Mouse (Mus musculus): ENCODE results near the gene Smtnl1. TPM values are rescaled to one million over a fixed set of nuclear protein-coding genes. Genes with fewer than 3 reads are reported as not detected.
A peak's percentile ranks its signal among the peaks of the same experiment; 100 is the strongest.

The Smtnl1 gene
- not detected in 2 replicates for polyA plus RNA-seq (2014; fragmentation: Nextera tagmentation; extraction: Ambion mirVana)

DNA sequence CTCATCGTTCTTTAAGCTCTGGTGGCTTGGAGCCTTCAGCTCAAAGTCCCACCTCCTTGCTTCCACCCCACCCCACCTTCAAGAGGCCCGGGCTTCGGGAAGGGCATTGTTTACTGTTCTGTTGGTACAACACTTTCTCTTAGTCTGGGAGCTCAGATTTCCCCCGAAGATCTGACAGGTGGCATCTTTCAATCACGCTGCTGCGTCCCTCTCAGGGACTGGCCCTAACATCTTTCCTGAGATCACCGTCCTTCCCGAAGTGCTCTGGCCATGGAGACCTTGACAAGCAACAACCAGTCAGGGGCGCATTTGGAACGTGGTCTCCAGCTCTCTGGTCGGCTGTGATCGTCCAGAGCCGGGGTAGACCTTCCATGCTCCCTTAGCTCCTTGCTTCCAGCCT, at the start of gene Smtnl1:
Smtnl1 (minus strand) TSS at position 101 of the 400 bp plus-strand sequence.
- Histone ChIP-seq H3K4me3 (ENCODE audit: low read depth, low read length) (no peak within 1 kb of the TSS), H3K4me1 (ENCODE audit: control insufficient read depth, insufficient read depth, low read length) (0 out of 2 replicates have a peak, but pooled peaks cover 1% of the 10 kb centered on the region), H3K4me2 (replicated peaks; ENCODE audit: low read depth, low read length) (no peak within 1 kb of the TSS), H3K9me3 (ENCODE audit: control insufficient read depth, low read depth, low read length) (no peaks in the 10 kb centered on the region), H3K27ac (ENCODE audit: low read length) (no peak within 1 kb of the TSS), H3K27me3 (ENCODE audit: control insufficient read depth, insufficient read depth, low read length) (no peaks in the 10 kb centered on the region), H3K36me3 (ENCODE audit: control insufficient read depth, insufficient read depth, low read length) (no peaks in the 10 kb centered on the region), H3K9ac (replicated peaks; ENCODE audit: low read depth, low read length) (no peak within 1 kb of the TSS)
- ATAC-seq (ENCODE audit: insufficient number of reproducible peaks, insufficient read depth, low FRiP score, low read depth) = no peak
- WGBS = 45% methylated on average over 13 of the region's 13 CpGs

DNA sequence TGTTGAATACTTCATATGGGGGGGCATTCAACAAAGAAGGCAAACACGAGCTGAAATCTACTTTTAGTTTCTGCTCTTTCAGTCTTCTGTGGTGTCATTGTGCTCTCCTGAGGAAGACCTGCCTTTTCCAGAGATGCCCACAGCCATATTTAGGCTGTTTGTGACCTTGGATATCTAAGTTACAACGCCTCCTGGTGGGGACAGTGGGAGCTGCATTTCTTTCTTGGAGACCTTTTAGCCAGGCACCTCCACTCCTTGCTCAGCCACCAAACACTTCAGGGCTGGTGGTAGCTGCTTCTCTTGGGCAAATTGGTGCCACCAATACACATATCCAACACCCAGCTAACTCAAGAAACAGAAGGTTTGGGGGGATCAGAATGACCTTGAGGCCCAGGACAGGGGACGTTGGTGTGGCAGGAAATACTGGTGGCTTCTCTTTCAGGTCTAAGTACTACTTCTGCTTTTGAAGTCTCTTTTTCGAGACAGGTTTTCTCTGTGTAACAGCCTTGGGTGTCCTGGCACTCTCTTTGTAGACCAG, 48.2 kb upstream of the Smtnl1 start:
- peaks cover 58% of the 10 kb centered on the region for H3K27me3 ChIP-seq (ENCODE audit: control insufficient read depth, insufficient read depth, low read length)
- H3K4me1 ChIP-seq (ENCODE audit: control insufficient read depth, insufficient read depth, low read length) = 0 out of 2 replicates have a peak, but pooled peaks cover 15% of the 10 kb centered on the region
- H3K4me3 ChIP-seq (ENCODE audit: low read depth, low read length) = no peak overlapping the region
- no peak overlapping the region for H3K27ac ChIP-seq (ENCODE audit: low read length)
- H3K9me3 ChIP-seq (ENCODE audit: control insufficient read depth, low read depth, low read length) = no peaks in the 10 kb centered on the region
- ATAC-seq (ENCODE audit: insufficient number of reproducible peaks, insufficient read depth, low FRiP score, low read depth) = no peak
- no peak overlapping the region for H3K4me2 ChIP-seq (replicated peaks; ENCODE audit: low read depth, low read length)
- H3K9ac ChIP-seq (replicated peaks; ENCODE audit: low read depth, low read length) = no peak overlapping the region
- WGBS = 64% methylated on average over 4 of the region's 4 CpGs
- H3K36me3 ChIP-seq (ENCODE audit: control insufficient read depth, insufficient read depth, low read length) = no peaks in the 10 kb centered on the region

DNA sequence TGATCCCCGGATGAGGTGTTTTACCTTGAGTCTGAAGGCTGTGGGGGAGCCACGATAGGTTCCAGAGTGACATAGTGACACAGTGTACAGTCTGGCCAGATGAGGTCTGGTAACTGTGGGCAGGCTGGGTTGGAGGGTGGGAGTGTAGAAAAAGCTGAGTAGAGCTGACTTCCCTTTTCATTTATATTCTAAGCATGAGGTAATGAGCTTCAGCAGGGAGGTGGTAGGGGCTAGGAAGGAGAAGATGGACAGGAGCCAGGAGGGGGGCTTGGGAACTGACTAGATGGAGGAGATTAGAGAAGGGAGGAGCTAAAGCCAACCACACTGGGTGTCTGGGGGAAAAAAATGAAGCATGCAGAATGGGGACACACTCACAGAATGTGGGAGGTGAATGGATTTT, 46.5 kb upstream of the Smtnl1 start:
- Histone ChIP-seq H3K36me3 (ENCODE audit: control insufficient read depth, insufficient read depth, low read length) (no peaks in the 10 kb centered on the region), H3K9ac (replicated peaks; ENCODE audit: low read depth, low read length) (no peak overlapping the region), H3K27me3 (ENCODE audit: control insufficient read depth, insufficient read depth, low read length) (peaks cover 54% of the 10 kb centered on the region), H3K9me3 (ENCODE audit: control insufficient read depth, low read depth, low read length) (no peaks in the 10 kb centered on the region), H3K4me1 (ENCODE audit: control insufficient read depth, insufficient read depth, low read length) (0 out of 2 replicates have a peak, but pooled peaks cover 15% of the 10 kb centered on the region), H3K27ac (ENCODE audit: low read length) (no peak overlapping the region), H3K4me2 (replicated peaks; ENCODE audit: low read depth, low read length) (no peak overlapping the region), H3K4me3 (ENCODE audit: low read depth, low read length) (no peak overlapping the region)
- WGBS = 62% methylated on average over 2 of the region's 2 CpGs
- no peak for ATAC-seq (ENCODE audit: insufficient number of reproducible peaks, insufficient read depth, low FRiP score, low read depth)

DNA sequence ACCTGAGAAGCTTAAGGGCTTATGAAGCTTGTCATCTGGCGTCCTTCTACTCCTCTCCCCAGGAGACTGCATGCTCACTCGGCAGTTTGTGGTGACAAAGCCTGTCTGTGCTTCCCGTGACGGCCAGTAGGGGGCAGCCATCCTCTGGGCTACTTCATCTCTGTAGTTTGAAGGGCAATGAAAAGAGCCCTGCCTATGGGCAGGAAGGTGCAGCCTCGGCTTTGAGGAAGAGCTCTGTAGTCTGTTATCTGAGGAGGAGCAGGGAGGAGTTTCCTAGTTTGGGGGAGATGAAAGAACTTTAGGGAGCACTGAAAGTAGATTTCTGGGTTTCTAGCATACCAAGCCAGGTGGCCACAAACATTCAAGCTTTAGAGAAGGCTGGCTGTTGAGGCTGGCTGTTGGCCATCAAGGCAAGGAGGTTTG, 46.1 kb upstream of the Smtnl1 start:
- H3K27me3 ChIP-seq (ENCODE audit: control insufficient read depth, insufficient read depth, low read length) = peaks cover 49% of the 10 kb centered on the region
- no peak overlapping the region for H3K27ac ChIP-seq (ENCODE audit: low read length)
- 8% methylated on average over 5 of the region's 5 CpGs for WGBS
- no peak for ATAC-seq (ENCODE audit: insufficient number of reproducible peaks, insufficient read depth, low FRiP score, low read depth)
- no peaks in the 10 kb centered on the region for H3K36me3 ChIP-seq (ENCODE audit: control insufficient read depth, insufficient read depth, low read length)
- no peak overlapping the region for H3K4me2 ChIP-seq (replicated peaks; ENCODE audit: low read depth, low read length)
- H3K9me3 ChIP-seq (ENCODE audit: control insufficient read depth, low read depth, low read length) = no peaks in the 10 kb centered on the region
- H3K4me3 ChIP-seq (ENCODE audit: low read depth, low read length) = no peak overlapping the region
- H3K4me1 ChIP-seq (ENCODE audit: control insufficient read depth, insufficient read depth, low read length) = 0 out of 2 replicates have a peak, but pooled peaks cover 15% of the 10 kb centered on the region
- H3K9ac ChIP-seq (replicated peaks; ENCODE audit: low read depth, low read length) = no peak overlapping the region

DNA sequence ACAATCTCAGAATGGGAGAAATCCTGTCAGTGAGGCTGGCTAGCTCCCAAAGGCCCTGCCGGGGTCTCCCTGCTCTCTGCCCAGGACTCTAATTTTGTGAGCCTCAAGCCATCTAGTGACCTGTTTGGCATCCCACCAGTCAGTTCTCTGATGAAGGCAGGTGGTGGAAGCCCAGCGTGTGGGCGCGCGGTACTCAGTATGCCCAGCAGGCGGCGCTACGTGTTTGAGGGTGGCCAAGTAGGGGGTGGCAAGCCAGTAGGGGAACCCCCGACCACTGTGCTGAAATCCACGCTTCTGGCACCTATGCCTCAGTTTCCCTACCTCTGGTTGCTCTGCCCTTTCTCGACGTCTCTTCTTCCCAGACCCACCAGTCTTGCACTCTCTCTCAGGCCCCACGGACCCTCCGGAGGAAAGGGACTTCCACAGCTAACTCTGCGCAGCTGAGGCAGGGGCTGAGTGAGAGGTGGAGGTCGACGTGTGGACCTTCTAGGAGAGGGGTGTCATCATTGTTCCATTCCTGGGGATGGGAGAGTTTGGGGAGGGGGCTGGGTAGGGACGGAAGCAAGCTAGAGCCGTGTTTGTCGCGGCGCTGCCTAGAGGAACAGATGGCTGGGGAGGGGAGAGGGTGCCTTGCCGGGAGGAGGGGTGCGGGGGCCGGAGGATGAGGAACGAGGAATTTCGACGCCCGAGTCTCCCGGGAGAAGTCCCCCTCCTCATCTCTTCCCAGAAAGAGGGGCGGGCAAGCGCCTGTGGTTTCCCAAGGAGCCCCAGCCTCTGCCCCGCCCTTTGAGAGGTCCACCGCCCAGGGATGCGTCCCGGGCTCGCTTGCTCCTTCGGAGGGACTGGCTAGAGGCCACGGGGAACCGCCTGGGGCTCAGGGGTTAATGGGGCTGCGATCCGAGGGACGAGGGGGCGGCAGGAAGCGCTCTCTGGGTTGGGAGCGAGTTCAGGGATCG, 43.4 kb upstream of the Smtnl1 start:
- no peak overlapping the region for H3K27ac ChIP-seq (ENCODE audit: low read length)
- peak overlapping the region; percentile 25; the same call in 1 of the 2 replicates for H3K9ac ChIP-seq (replicated peaks; ENCODE audit: low read depth, low read length)
- ATAC-seq (ENCODE audit: insufficient number of reproducible peaks, insufficient read depth, low FRiP score, low read depth) = peak; percentile 39; the same call in 1 of the 2 replicates
- peaks cover 18% of the 10 kb centered on the region for H3K36me3 ChIP-seq (ENCODE audit: control insufficient read depth, insufficient read depth, low read length)
- H3K27me3 ChIP-seq (ENCODE audit: control insufficient read depth, insufficient read depth, low read length) = peaks cover 23% of the 10 kb centered on the region
- peak overlapping the region; percentile 31 for H3K4me3 ChIP-seq (ENCODE audit: low read depth, low read length)
- peak overlapping the region; percentile 68 for H3K4me2 ChIP-seq (replicated peaks; ENCODE audit: low read depth, low read length)
- H3K4me1 ChIP-seq (ENCODE audit: control insufficient read depth, insufficient read depth, low read length) = 0 out of 2 replicates have a peak, but pooled peaks cover 5% of the 10 kb centered on the region
- H3K9me3 ChIP-seq (ENCODE audit: control insufficient read depth, low read depth, low read length) = no peaks in the 10 kb centered on the region
- 2% methylated on average over 45 of the region's 47 CpGs for WGBS

DNA sequence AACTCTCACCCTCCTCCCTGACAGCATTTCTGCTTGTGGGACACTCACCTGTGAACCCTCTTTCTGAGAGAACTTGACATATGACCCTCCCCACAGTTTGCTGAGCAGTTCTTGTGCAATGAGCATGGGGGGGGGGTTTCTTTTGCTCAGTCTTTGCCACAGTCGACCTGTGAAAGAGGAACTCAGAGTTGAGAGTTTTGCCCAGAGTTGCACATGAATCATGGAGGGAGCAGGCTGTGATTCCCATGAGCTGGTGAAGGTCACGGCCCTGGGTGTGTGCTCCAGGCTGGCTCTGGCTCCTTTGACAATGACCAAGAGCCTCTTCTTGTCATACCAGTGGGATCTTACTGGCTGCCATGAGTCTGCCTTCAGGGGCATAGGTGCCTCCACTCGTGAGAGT, 39.8 kb upstream of the Smtnl1 start:
- ATAC-seq (ENCODE audit: insufficient number of reproducible peaks, insufficient read depth, low FRiP score, low read depth) = no peak
- 75% methylated on average over 3 of the region's 3 CpGs for WGBS
- no peaks in the 10 kb centered on the region for H3K9me3 ChIP-seq (ENCODE audit: control insufficient read depth, low read depth, low read length)
- no peak overlapping the region for H3K9ac ChIP-seq (replicated peaks; ENCODE audit: low read depth, low read length)
- peaks cover 10% of the 10 kb centered on the region; the same call in 1 of the 2 replicates for H3K27me3 ChIP-seq (ENCODE audit: control insufficient read depth, insufficient read depth, low read length)
- no peak overlapping the region for H3K4me3 ChIP-seq (ENCODE audit: low read depth, low read length)
- H3K4me1 ChIP-seq (ENCODE audit: control insufficient read depth, insufficient read depth, low read length) = 0 out of 2 replicates have a peak, but pooled peaks cover 5% of the 10 kb centered on the region
- no peak overlapping the region for H3K4me2 ChIP-seq (replicated peaks; ENCODE audit: low read depth, low read length)
- H3K36me3 ChIP-seq (ENCODE audit: control insufficient read depth, insufficient read depth, low read length) = peaks cover 40% of the 10 kb centered on the region
- no peak overlapping the region for H3K27ac ChIP-seq (ENCODE audit: low read length)

DNA sequence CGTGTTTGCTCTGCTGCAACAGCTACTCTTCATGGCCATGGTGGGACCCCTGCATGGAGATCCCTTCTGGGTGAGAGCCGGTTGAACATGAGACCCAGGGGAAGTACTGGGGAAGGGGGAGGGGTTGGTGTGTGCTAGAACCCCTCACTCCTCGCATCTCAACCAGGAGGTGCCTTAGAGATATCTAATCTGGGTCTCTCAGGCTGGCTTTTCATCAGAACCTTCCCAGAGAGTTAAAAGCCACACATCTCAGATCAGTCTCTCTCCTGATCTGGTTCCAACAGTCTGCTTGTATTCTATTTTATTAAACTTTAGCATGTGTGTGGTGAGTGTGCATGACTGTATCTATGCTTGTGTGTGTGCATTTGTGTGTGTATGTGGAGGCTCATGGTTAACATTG, 39.0 kb upstream of the Smtnl1 start:
- 72% methylated on average over 3 of the region's 3 CpGs for WGBS
- no peak overlapping the region for H3K27ac ChIP-seq (ENCODE audit: low read length)
- H3K9me3 ChIP-seq (ENCODE audit: control insufficient read depth, low read depth, low read length) = no peaks in the 10 kb centered on the region
- H3K36me3 ChIP-seq (ENCODE audit: control insufficient read depth, insufficient read depth, low read length) = peaks cover 45% of the 10 kb centered on the region
- H3K4me1 ChIP-seq (ENCODE audit: control insufficient read depth, insufficient read depth, low read length) = 0 out of 2 replicates have a peak, but pooled peaks cover 4% of the 10 kb centered on the region
- H3K4me3 ChIP-seq (ENCODE audit: low read depth, low read length) = no peak overlapping the region
- no peak overlapping the region for H3K4me2 ChIP-seq (replicated peaks; ENCODE audit: low read depth, low read length)
- peaks cover 4% of the 10 kb centered on the region; the same call in 1 of the 2 replicates for H3K27me3 ChIP-seq (ENCODE audit: control insufficient read depth, insufficient read depth, low read length)
- no peak for ATAC-seq (ENCODE audit: insufficient number of reproducible peaks, insufficient read depth, low FRiP score, low read depth)
- H3K9ac ChIP-seq (replicated peaks; ENCODE audit: low read depth, low read length) = no peak overlapping the region

DNA sequence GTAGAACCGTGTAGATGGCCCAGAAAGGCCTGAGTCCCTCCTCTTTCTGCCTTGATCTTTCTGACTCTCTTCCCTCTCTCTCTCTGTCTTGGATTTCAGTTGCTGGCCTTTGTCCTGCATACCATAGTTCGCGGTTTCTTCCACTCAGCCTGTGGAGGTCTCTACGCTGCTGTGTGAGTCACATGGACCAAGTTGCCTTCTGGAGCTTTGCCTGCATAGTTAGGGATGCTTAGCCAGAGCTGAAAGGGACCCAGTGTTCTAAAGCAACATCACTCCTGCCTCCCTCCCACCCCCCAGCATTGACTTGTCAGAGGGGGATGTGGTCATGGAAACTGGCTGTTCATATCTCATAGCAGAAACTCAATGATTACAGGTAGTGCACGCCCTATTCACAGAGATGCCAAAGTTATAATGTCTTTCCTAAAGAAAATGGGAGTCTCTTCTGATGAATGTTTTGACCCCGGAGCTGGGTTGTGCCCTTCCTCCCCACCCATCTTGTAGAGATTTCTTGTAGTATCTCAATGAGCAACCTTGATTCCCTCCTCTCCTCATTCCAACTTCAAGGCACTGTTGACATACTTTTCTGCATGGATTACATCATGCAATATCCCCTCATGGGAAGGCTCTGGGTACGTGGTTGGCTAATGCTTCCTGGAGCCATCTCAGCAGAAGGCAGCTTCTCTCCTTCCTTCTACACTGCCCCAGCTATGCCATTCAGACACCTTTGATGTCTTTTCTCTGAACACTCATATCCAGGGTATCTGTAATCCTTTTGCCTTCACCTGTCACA, 37.7 kb upstream of the Smtnl1 start:
- H3K4me3 ChIP-seq (ENCODE audit: low read depth, low read length) = no peak overlapping the region
- H3K4me1 ChIP-seq (ENCODE audit: control insufficient read depth, insufficient read depth, low read length) = no peaks in the 10 kb centered on the region
- H3K36me3 ChIP-seq (ENCODE audit: control insufficient read depth, insufficient read depth, low read length) = peaks cover 53% of the 10 kb centered on the region
- H3K9ac ChIP-seq (replicated peaks; ENCODE audit: low read depth, low read length) = no peak overlapping the region
- no peaks in the 10 kb centered on the region for H3K27me3 ChIP-seq (ENCODE audit: control insufficient read depth, insufficient read depth, low read length)
- ATAC-seq (ENCODE audit: insufficient number of reproducible peaks, insufficient read depth, low FRiP score, low read depth) = no peak
- no peak overlapping the region for H3K4me2 ChIP-seq (replicated peaks; ENCODE audit: low read depth, low read length)
- WGBS = 89% methylated on average over 7 of the region's 7 CpGs
- no peaks in the 10 kb centered on the region for H3K9me3 ChIP-seq (ENCODE audit: control insufficient read depth, low read depth, low read length)
- no peak overlapping the region for H3K27ac ChIP-seq (ENCODE audit: low read length)
